Mouse (Mus musculus) stomach, postnatal 0 days (tissue): ENCODE data around the gene Rtl10.
A peak's percentile ranks its signal among the peaks of the same experiment; 100 is the strongest.

Experiments used
- CTCF ChIP-seq: IDR thresholded peaks from 2 replicates; pipeline ENCODE4 v1.5.1; 2016; ENCODE audit warnings: antibody characterized with exemption, low read depth, mild to moderate bottlenecking, moderate library complexity
- EP300 ChIP-seq: optimal IDR thresholded peaks from 2 replicates; pipeline ENCODE3; 2016; ENCODE audit warnings: antibody characterized with exemption

DNA sequence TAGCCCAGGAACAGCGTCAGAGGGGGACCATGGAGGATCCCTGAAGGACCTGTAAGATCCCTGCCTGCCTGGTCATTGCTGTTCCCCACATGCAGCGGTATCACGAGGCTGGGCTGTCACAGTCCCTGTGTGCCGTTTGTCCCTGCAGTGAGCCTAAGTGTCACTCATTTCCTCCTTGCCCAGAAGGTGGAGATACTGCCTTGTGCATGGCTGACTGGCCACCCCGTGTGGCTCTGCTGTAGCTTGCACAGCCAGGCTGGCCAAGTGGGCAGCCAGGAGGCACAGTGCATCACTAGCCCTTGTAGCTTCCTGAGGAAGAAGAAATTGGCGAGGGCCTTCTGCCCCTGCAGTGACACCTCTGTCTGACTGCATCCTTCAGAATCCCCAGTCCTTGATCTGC, 20.7 kb upstream of the Rtl10 start:
- TF ChIP-seq CTCF, result peak; percentile 33
- no peak for TF ChIP-seq EP300
